Mouse (Mus musculus): ENCODE measurements at regions not wholly inside any gene's neighbourhood (a gene's known extent, or its start where the extent isn't known, plus 50 kb on each side); places are given as distances from the start of the nearest gene placed in this dataset.

- Histone ChIP-seq H3K27ac (ENCODE audit: insufficient read depth, low read length) (no peak overlapping the region), H3K27me3 (ENCODE audit: control insufficient read depth, insufficient read depth, low read length, poor library complexity, severe bottlenecking) (no peaks in the 10 kb centered on the region; the same call in 1 of the 2 replicates), H3K36me3 (ENCODE audit: control insufficient read depth, insufficient read depth, low read length, poor library complexity, severe bottlenecking) (no peaks in the 10 kb centered on the region), H3K9me3 (replicated peaks; ENCODE audit: control insufficient read depth, insufficient read depth, low read length, poor library complexity, severe bottlenecking) (no peaks in the 10 kb centered on the region), H3K4me3 (ENCODE audit: low read depth, low read length) (no peak overlapping the region), H3K9ac (ENCODE audit: low read depth, poor library complexity, severe bottlenecking) (no peak overlapping the region), H3K4me1 (ENCODE audit: control insufficient read depth, insufficient read depth, low read length) (no peaks in the 10 kb centered on the region)
- TF ChIP-seq CTCF (IDR thresholded peaks at IDR 0.05; ENCODE audit: low read depth, low read length) (no peak), EP300 (IDR thresholded peaks at IDR 0.05; ENCODE audit: insufficient read depth, low read depth, low read length) (no peak), POLR2A (IDR thresholded peaks at IDR 0.05; ENCODE audit: insufficient read depth, low read length) (no peak)
Measured at GRCm38 (mm10) chr4:105702036-105702435, 87.6 kb upstream of the Gm12728 start.

DNA sequence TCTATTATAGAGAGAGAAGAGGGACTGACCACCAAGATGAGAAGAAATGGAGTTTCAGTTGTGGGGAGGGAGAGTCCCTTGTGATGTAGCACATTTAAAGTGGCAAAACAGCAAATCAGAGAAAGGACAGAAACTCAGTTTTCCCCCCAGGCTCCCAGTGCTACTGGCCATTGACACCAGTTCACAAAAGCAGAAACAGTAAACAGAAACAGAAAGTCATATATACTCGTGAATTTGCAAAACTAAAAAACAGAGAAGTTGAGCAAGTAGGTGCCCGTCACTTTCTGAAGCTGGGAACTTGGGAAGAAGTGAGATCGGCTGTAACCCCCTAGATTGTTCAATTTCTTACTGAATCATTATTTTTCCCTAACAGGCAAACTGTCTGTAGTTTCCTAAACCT, 86.3 kb upstream of the Gm12728 start:
- no peak overlapping the region for H3K27ac ChIP-seq (ENCODE audit: insufficient read depth, low read length)
- H3K4me3 ChIP-seq (ENCODE audit: low read depth, low read length) = no peak overlapping the region
- H3K9me3 ChIP-seq (replicated peaks; ENCODE audit: control insufficient read depth, insufficient read depth, low read length, poor library complexity, severe bottlenecking) = no peaks in the 10 kb centered on the region
- H3K27me3 ChIP-seq (ENCODE audit: control insufficient read depth, insufficient read depth, low read length, poor library complexity, severe bottlenecking) = no peaks in the 10 kb centered on the region; the same call in 1 of the 2 replicates
- TF ChIP-seq EP300 (IDR thresholded peaks at IDR 0.05; ENCODE audit: insufficient read depth, low read depth, low read length) (no peak), CTCF (IDR thresholded peaks at IDR 0.05; ENCODE audit: low read depth, low read length) (no peak), POLR2A (IDR thresholded peaks at IDR 0.05; ENCODE audit: insufficient read depth, low read length) (no peak)
- H3K4me1 ChIP-seq (ENCODE audit: control insufficient read depth, insufficient read depth, low read length) = no peaks in the 10 kb centered on the region
- H3K36me3 ChIP-seq (ENCODE audit: control insufficient read depth, insufficient read depth, low read length, poor library complexity, severe bottlenecking) = no peaks in the 10 kb centered on the region
- H3K9ac ChIP-seq (ENCODE audit: low read depth, poor library complexity, severe bottlenecking) = no peak overlapping the region

GRCm38 (mm10) chr4:105704271-105704670, 85.4 kb upstream of the Gm12728 start:
- Histone ChIP-seq H3K27me3 (ENCODE audit: control insufficient read depth, insufficient read depth, low read length, poor library complexity, severe bottlenecking) (no peaks in the 10 kb centered on the region; the same call in 1 of the 2 replicates), H3K4me1 (ENCODE audit: control insufficient read depth, insufficient read depth, low read length) (no peaks in the 10 kb centered on the region)
- no peak for TF ChIP-seq POLR2A (IDR thresholded peaks at IDR 0.05; ENCODE audit: insufficient read depth, low read length)
- no peak for TF ChIP-seq EP300 (IDR thresholded peaks at IDR 0.05; ENCODE audit: insufficient read depth, low read depth, low read length)
- no peak for TF ChIP-seq CTCF (IDR thresholded peaks at IDR 0.05; ENCODE audit: low read depth, low read length)

GRCm38 (mm10) chr4:105705996-105706395, 83.7 kb upstream of the Gm12728 start:
- H3K9me3 ChIP-seq (replicated peaks; ENCODE audit: control insufficient read depth, insufficient read depth, low read length, poor library complexity, severe bottlenecking) = no peaks in the 10 kb centered on the region
- no peak for TF ChIP-seq EP300 (IDR thresholded peaks at IDR 0.05; ENCODE audit: insufficient read depth, low read depth, low read length)
- TF ChIP-seq POLR2A (IDR thresholded peaks at IDR 0.05; ENCODE audit: insufficient read depth, low read length) = no peak
- TF ChIP-seq CTCF (IDR thresholded peaks at IDR 0.05; ENCODE audit: low read depth, low read length) = no peak
- H3K4me3 ChIP-seq (ENCODE audit: low read depth, low read length) = no peak overlapping the region

More at GRCm38 (mm10) chr4:105704271-105704670, 85.4 kb upstream of the Gm12728 start:
- no peak overlapping the region for H3K4me3 ChIP-seq (ENCODE audit: low read depth, low read length)
- no peak overlapping the region for H3K27ac ChIP-seq (ENCODE audit: insufficient read depth, low read length)
- no peaks in the 10 kb centered on the region for H3K9me3 ChIP-seq (replicated peaks; ENCODE audit: control insufficient read depth, insufficient read depth, low read length, poor library complexity, severe bottlenecking)
- H3K9ac ChIP-seq (ENCODE audit: low read depth, poor library complexity, severe bottlenecking) = no peak overlapping the region
- no peaks in the 10 kb centered on the region for H3K36me3 ChIP-seq (ENCODE audit: control insufficient read depth, insufficient read depth, low read length, poor library complexity, severe bottlenecking)

DNA sequence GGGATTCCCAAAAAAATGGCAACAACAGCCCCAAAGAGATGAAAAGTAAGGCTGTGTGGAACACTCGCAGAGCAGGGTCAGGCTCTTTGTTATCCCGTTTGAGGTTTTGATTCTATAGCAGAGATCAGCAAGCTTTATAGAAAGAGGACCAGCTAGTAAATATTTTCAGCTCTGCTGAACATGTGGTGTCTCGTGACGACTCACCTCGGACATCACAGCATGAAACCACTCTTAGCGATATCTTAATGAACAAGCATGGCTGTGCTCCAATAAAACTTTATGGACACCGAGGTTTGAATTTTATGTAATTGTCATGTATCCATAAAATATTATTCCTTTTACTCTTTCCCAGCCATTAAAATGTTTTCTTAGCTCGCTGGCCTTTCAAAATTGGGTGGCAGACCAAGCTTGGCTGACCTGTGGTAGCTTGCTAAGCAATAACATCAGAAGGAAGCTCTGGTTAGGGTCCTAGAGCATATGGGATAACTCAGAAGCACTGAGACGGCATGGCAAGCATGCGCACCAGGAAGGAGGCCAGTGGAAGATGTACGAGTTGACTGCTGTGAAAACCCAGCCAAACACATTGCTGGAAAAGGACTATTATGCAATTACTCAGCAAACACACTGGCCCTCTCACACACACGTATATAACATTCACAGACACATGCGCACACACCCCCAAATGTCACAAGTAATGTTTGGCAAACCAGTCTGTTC, 81.4 kb upstream of the Gm12728 start:
- Histone ChIP-seq H3K4me1 (ENCODE audit: control insufficient read depth, insufficient read depth, low read length) (no peaks in the 10 kb centered on the region), H3K4me3 (ENCODE audit: low read depth, low read length) (no peak overlapping the region), H3K9me3 (replicated peaks; ENCODE audit: control insufficient read depth, insufficient read depth, low read length, poor library complexity, severe bottlenecking) (no peaks in the 10 kb centered on the region), H3K36me3 (ENCODE audit: control insufficient read depth, insufficient read depth, low read length, poor library complexity, severe bottlenecking) (no peaks in the 10 kb centered on the region), H3K27ac (ENCODE audit: insufficient read depth, low read length) (no peak overlapping the region), H3K9ac (ENCODE audit: low read depth, poor library complexity, severe bottlenecking) (no peak overlapping the region), H3K27me3 (ENCODE audit: control insufficient read depth, insufficient read depth, low read length, poor library complexity, severe bottlenecking) (no peaks in the 10 kb centered on the region; the same call in 1 of the 2 replicates)
- TF ChIP-seq EP300 (IDR thresholded peaks at IDR 0.05; ENCODE audit: insufficient read depth, low read depth, low read length) (no peak), POLR2A (IDR thresholded peaks at IDR 0.05; ENCODE audit: insufficient read depth, low read length) (no peak)

More at GRCm38 (mm10) chr4:105705996-105706395, 83.7 kb upstream of the Gm12728 start:
- Histone ChIP-seq H3K4me1 (ENCODE audit: control insufficient read depth, insufficient read depth, low read length) (no peaks in the 10 kb centered on the region), H3K9ac (ENCODE audit: low read depth, poor library complexity, severe bottlenecking) (no peak overlapping the region), H3K27me3 (ENCODE audit: control insufficient read depth, insufficient read depth, low read length, poor library complexity, severe bottlenecking) (no peaks in the 10 kb centered on the region; the same call in 1 of the 2 replicates), H3K36me3 (ENCODE audit: control insufficient read depth, insufficient read depth, low read length, poor library complexity, severe bottlenecking) (no peaks in the 10 kb centered on the region), H3K27ac (ENCODE audit: insufficient read depth, low read length) (no peak overlapping the region)

- Histone ChIP-seq H3K27me3 (ENCODE audit: control insufficient read depth, insufficient read depth, low read length, poor library complexity, severe bottlenecking) (no peaks in the 10 kb centered on the region), H3K9ac (ENCODE audit: low read depth, poor library complexity, severe bottlenecking) (no peak overlapping the region), H3K4me3 (ENCODE audit: low read depth, low read length) (no peak overlapping the region), H3K4me1 (ENCODE audit: control insufficient read depth, insufficient read depth, low read length) (no peaks in the 10 kb centered on the region), H3K9me3 (replicated peaks; ENCODE audit: control insufficient read depth, insufficient read depth, low read length, poor library complexity, severe bottlenecking) (no peaks in the 10 kb centered on the region), H3K36me3 (ENCODE audit: control insufficient read depth, insufficient read depth, low read length, poor library complexity, severe bottlenecking) (no peaks in the 10 kb centered on the region), H3K27ac (ENCODE audit: insufficient read depth, low read length) (no peak overlapping the region)
- TF ChIP-seq POLR2A (IDR thresholded peaks at IDR 0.05; ENCODE audit: insufficient read depth, low read length) (no peak), EP300 (IDR thresholded peaks at IDR 0.05; ENCODE audit: insufficient read depth, low read depth, low read length) (no peak), CTCF (IDR thresholded peaks at IDR 0.05; ENCODE audit: low read depth, low read length) (no peak)
Measured at GRCm38 (mm10) chr4:105713956-105714355, 75.7 kb upstream of the Gm12728 start.

Measured in ES-Bruce4 (cell line).